Mouse (Mus musculus): ENCODE measurements around the gene Slc16a14.

DNA sequence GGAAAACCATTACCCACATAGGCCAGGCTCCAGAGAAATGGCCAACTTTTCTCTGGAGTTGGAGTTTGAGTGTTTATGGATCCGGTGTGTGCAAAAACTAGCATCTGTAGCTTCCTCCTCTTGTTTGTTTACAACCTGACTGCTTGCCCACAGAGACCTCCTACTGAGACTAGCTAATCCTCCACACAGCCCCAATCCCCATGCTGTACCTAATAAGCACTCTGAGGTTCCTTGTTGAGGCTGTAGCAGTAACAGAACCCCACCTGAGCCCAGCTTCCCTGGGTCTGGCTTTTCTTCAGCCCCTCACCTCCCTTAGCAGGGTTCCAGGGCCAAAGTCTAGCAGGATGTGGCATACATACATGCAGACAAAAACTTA lies 73.7 kb downstream of the Slc16a14 start:
- TF ChIP-seq CTCF (IDR thresholded peaks at IDR 0.05; ENCODE audit: control insufficient read depth, insufficient read depth, low read length) (no peak), POLR2A (IDR thresholded peaks at IDR 0.05; ENCODE audit: borderline replicate concordance, control insufficient read depth, low read depth, low read length) (no peak)

Data from bone marrow, adult 2 months (tissue).